Mouse (Mus musculus): ENCODE measurements around the gene Dact3.

Dact3 gene

GRCm38 (mm10) chr7:16916342-16917265 is 41.5 kb downstream of the Dact3 start:
- DNase-seq (ENCODE audit: extremely low spot score) = no peak

DNA sequence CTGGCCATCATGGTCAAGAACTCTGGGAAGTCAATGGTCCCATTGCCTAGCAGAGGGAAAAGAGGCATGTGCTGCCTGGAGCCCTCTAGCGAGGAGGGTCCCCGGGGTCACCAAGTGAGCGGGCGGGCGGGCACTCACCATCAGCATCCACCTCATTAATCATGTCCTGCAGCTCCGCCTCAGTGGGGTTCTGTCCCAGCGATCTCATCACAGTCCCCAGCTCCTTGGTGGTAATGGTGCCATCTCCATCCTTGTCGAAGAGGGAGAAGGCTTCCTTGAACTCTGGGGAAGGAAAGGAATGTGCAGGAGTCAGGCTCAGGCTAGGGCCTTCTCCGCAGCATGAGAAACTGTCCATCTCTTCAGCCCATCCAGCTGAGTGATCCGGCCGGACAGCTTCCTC is 42.3 kb downstream of the Dact3 start:
- DNase-seq (ENCODE audit: extremely low spot score) = no peak

DNA sequence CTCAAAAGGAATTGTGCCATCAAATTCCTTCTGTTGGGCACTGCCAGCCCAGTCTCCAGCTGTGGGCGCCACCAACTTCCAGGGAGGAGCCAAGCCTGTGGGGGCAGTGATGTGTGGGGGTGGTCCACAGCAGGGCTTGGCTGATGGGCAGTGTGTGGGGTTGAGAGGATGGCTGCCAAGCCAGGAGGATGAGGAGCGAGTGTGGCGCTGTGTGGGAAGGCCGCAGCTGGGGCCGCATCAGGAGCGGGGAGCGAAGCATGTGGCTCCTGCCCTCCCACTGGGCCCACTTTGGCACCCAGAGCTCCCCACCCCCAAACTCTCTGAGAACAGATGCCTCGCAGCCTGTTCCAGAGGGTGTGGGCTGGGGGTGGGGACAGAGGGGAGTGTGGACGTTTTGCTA is 42.9 kb downstream of the Dact3 start:
- no peak for DNase-seq (ENCODE audit: extremely low spot score)

GRCm38 (mm10) chr7:16918670-16919069 is 43.6 kb downstream of the Dact3 start:
- no peak for DNase-seq (ENCODE audit: extremely low spot score)

GRCm38 (mm10) chr7:16919395-16920149 is 44.5 kb downstream of the Dact3 start:
- DNase-seq (ENCODE audit: extremely low spot score) = no peak

DNA sequence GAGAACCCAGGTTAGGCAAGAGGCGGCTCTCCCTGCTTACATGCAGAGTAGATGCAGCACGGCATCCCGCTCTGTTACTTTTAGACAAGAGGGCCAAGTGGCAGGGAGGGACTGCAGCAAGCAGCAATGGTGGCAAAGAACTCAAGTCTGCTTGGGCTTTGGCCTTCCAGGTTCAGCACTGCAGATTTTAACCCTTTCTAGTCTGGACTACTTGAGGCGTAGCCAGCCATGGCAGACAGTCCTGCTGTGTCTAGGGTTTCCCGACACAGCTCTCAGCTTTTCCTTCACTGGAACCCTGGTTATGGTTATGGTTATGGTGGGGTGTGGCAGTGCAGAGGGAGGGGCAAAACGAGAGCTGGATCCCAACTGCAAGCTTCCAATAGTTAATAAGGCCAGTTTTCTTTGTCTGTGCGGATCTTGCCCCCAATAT is 45.0 kb downstream of the Dact3 start:
- DNase-seq (ENCODE audit: extremely low spot score) = no peak

DNA sequence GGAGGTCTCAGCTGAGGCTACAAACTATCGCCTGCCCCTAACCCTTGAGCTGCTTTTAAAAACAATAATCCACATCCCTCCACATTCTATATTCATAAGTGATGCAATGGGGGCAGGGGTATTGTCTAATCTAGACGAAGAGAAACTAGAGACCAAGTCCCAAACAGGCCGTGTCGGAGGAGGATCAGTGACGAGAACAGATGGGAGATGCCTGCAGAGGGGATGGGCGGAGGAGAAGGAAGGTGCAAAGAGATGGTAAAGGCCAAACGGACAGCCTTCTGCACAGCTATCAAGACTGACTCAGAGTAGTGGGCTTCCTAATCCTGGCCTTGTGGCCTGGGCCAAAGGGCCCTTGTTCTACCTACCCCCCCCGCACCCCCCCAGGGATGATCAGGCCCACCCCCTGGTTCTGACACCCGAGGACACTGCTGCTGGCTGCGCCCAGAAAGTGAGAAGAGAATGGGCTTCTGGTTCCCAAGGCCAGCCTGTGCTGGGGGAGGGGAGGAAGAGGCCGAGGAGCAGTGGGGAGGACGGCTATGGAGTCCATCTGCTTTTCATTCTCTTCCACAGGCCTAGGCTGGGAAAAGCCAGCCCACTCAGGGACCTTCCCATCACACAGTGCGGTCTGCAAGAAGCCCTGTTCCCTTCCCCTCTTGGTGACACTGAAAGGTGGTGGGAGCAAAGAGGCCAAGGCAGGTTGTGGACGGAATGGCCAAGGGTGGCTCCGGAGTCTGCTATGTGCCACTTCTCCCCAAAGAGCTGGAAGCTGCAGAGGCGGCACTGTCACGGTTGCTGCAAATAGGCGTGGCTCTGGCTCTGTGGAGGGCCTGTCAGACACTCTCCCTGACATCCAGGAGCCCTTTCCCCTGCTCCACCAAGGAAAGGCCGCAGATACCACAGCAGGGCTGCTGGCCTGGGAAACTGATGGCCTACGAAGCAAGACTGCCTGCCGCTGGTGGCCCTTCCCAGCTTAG is 46.0 kb downstream of the Dact3 start:
- DNase-seq (ENCODE audit: extremely low spot score) = no peak

DNA sequence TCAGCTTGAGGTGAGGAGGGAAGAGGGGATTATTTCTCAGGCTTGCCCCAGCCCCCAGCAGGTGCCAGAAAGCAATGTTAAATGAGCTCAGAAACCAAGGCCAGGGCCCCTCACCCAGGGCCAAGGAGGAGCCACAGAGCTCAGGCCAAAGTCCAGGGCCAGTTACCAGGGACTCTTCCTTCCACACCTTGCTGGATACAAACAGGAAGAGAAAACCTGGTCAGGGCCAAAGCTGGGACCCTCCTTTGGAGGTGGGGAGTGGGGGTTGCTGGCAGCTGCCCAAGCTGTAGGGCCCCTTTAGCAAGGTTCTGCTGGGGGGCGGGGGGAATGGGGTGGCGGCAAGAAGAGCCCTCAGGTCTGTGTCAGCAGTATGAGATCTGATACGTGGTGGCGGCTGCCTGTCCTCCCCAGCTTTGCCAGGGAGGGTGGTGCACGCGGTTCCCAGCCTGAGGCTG is 46.8 kb downstream of the Dact3 start:
- DNase-seq (ENCODE audit: extremely low spot score) = no peak

DNA sequence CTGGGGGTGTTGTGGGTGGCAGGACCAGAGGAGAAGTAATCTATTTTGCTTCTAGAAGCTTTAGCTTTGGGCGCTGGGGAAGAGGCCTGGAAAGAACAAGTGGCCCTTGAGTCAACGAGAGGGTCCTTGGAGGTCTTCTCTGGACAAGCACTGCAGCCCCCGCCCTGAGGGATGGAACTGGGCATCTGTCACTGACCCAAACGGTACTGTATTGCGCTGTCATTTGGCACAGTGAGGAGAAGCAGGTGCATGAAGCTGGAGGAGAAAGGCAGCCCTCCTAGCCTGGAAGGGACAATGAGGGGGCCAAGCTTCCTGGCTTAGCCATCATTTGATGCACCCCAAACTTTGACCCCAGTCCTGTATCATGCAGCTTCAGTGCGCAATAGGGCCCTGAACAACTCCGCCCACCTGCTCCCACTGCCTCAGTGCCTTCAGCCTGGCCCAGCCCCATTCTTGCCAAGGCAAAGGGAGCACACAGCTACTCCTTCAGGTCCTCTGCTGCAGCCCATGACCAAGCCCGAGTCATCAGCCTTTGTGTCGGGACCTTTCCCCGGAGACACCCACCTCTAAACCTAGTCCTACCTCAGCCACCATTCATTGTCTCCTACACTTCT is 47.4 kb downstream of the Dact3 start:
- no peak for DNase-seq (ENCODE audit: extremely low spot score)

- no peak for DNase-seq (ENCODE audit: extremely low spot score)
Observed at GRCm38 (mm10) chr7:16923283-16924036, 48.3 kb downstream of the Dact3 start.

DNA sequence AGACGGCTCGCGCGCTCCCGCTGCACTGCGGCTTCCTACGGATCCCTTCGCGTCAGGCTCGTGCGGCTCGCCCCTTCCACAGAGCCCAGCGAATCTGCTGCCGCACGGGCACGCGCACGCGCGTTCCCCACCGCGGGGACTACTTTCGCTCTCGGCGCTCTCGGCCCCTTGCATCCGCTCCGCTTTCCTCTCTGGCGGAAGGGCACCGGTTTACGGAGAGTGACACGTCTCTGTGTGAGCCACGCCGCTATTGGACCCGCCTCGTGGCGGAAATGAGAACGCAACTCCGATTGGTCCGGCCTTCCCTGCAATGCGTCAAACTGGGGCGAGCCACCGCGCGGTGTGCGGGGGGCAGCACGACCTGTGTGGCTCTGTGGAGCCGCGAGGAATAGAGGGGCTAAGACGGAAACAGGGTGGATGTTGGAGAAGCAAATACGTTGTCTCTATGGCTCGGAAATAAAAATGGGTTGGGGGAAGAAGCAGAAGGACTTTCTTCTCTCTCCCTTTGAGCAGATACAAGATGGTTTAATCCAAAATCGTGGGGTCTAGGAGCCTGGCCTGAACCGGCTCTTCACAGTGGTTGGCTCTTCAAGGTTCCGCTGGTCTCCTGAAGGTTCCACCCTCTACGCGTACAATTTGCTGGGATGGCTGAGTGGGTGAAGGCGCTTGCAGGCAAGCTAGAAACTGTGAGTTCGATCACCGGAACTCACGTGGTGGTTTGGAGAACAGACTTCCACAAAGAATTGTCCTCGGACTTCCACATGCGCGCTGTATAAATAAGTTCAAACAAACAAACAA is 49.1 kb downstream of the Dact3 start, which contains the start of gene Calm3:
Calm3 (minus strand) TSS at position 78 of the 798 bp plus-strand sequence.
- peak; percentile 100 for DNase-seq (ENCODE audit: extremely low spot score)

GRCm38 (mm10) chr7:16928341-16928740 is 53.2 kb downstream of the Dact3 start:
- DNase-seq (ENCODE audit: extremely low spot score) = no peak

DNA sequence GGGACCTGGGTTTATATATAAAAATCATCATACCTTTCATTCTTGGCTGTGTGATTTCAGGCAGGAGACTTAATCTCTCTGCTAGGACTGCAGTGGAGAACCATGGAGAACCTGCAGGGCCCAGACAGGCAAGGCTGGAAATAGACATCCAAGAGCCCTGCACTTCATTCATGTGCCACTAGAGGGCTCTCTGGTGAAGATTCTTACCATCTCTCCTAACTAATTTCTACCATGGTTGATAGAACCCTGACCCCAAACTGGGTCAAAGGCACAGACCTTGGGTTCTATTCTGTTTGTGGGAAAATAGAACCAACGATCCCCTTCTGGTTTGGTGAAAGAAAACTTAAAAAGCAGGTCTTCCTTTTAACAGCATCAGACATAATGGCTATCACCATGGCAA is 55.7 kb downstream of the Dact3 start:
- peak; percentile 68 for DNase-seq (ENCODE audit: extremely low spot score)

DNA sequence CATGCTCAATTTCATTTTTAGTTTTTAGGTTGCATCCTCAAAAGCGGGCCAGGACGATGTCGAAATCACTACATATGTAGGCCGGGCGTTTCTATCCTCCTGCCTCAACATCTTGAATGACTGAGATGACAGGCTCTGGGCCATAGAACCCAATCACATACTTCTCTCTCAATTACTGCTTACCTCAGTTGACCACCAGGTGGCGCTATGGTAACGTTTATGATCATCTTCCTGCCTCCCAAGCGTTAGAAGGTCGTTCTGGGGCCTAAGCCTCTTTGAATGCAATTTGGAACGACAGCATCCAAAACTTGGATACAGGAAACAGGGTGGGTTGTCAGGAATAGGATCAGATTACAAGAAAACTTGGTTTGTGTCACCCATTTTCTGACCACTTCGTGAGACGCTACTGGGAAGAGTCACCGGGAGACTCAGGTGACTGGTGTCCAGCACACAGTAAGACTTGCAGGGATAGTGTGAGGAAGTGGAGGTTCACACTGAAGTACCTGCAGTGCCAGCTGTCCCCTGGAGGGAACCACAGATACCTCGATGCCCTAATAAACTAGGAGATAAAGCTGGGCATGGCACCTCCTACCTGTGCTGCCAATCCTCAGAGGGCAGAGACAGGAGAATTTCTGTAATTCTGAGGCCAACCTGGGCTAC is 57.0 kb downstream of the Dact3 start:
- peak; percentile 82 for DNase-seq (ENCODE audit: extremely low spot score)

- DNase-seq (ENCODE audit: extremely low spot score) = no peak
Observed at GRCm38 (mm10) chr7:16932704-16933577, 57.8 kb downstream of the Dact3 start.
